Mouse (Mus musculus): ENCODE results near the gene Det1. TPM values are rescaled to one million over a fixed set of nuclear protein-coding genes. Genes with fewer than 3 reads are reported as not detected.

Det1 gene
- polyA plus RNA-seq, 1 experiment from 2014 or later = 14.9 TPM

GRCm38 (mm10) chr7:78799730-78800496 is 47.1 kb downstream of the Det1 start:
- H3K9ac ChIP-seq (replicated peaks; ENCODE audit: low read length) = no peak overlapping the region
- H3K4me3 ChIP-seq (replicated peaks; ENCODE audit: low read depth, low read length) = no peak overlapping the region
- WGBS = 78% methylated on average over 9 of the region's 9 CpGs
- H3K36me3 ChIP-seq (ENCODE audit: control insufficient read depth, insufficient read depth, low read length) = no peaks in the 10 kb centered on the region
- H3K4me1 ChIP-seq (ENCODE audit: control insufficient read depth, insufficient read depth, low read length) = peaks cover 11% of the 10 kb centered on the region; the same call in 1 of the 2 replicates
- H3K9me3 ChIP-seq (ENCODE audit: control insufficient read depth, low read length) = no peaks in the 10 kb centered on the region
- no peak overlapping the region for H3K27ac ChIP-seq (replicated peaks; ENCODE audit: low read depth, low read length)
- ATAC-seq (ENCODE audit: low FRiP score, low TSS enrichment) (no peak), DNase-seq (no peak)
- no peak overlapping the region for H3K4me2 ChIP-seq (ENCODE audit: low read length)
- no peaks in the 10 kb centered on the region for H3K27me3 ChIP-seq (ENCODE audit: control insufficient read depth, insufficient read depth, low read length)

GRCm38 (mm10) chr7:78797843-78798455 is 49.1 kb downstream of the Det1 start:
- H3K4me3 ChIP-seq (replicated peaks; ENCODE audit: low read depth, low read length) = no peak overlapping the region
- peaks cover 3% of the 10 kb centered on the region; the same call in 1 of the 2 replicates for H3K36me3 ChIP-seq (ENCODE audit: control insufficient read depth, insufficient read depth, low read length)
- no peaks in the 10 kb centered on the region for H3K27me3 ChIP-seq (ENCODE audit: control insufficient read depth, insufficient read depth, low read length)
- H3K9ac ChIP-seq (replicated peaks; ENCODE audit: low read length) = no peak overlapping the region
- H3K27ac ChIP-seq (replicated peaks; ENCODE audit: low read depth, low read length) = 0 out of 2 replicates have a peak overlapping the region, but pooled peaks have one; percentile 3
- 39% methylated on average over 9 of the region's 9 CpGs for WGBS
- no peaks in the 10 kb centered on the region for H3K9me3 ChIP-seq (ENCODE audit: control insufficient read depth, low read length)
- H3K4me1 ChIP-seq (ENCODE audit: control insufficient read depth, insufficient read depth, low read length) = peaks cover 11% of the 10 kb centered on the region; the same call in 1 of the 2 replicates
- peak; percentile 51 for ATAC-seq (ENCODE audit: low FRiP score, low TSS enrichment)
- H3K4me2 ChIP-seq (ENCODE audit: low read length) = no peak overlapping the region
- peak; percentile 62 for DNase-seq

- DNase-seq (no peak), ATAC-seq (ENCODE audit: low FRiP score, low TSS enrichment) (no peak)
- Histone ChIP-seq H3K4me2 (ENCODE audit: low read length) (no peak overlapping the region), H3K9ac (replicated peaks; ENCODE audit: low read length) (no peak overlapping the region), H3K27me3 (ENCODE audit: control insufficient read depth, insufficient read depth, low read length) (no peaks in the 10 kb centered on the region), H3K36me3 (ENCODE audit: control insufficient read depth, insufficient read depth, low read length) (peaks cover 10% of the 10 kb centered on the region; the same call in 1 of the 2 replicates), H3K4me3 (replicated peaks; ENCODE audit: low read depth, low read length) (no peak overlapping the region), H3K4me1 (ENCODE audit: control insufficient read depth, insufficient read depth, low read length) (peaks cover 11% of the 10 kb centered on the region; the same call in 1 of the 2 replicates), H3K9me3 (ENCODE audit: control insufficient read depth, low read length) (no peaks in the 10 kb centered on the region), H3K27ac (replicated peaks; ENCODE audit: low read depth, low read length) (no peak overlapping the region)
- WGBS = 94% methylated on average over 3 of the region's 3 CpGs
These were observed 50.4 kb downstream of the Det1 start for GRCm38 (mm10) chr7:78796624-78797023.

DNA sequence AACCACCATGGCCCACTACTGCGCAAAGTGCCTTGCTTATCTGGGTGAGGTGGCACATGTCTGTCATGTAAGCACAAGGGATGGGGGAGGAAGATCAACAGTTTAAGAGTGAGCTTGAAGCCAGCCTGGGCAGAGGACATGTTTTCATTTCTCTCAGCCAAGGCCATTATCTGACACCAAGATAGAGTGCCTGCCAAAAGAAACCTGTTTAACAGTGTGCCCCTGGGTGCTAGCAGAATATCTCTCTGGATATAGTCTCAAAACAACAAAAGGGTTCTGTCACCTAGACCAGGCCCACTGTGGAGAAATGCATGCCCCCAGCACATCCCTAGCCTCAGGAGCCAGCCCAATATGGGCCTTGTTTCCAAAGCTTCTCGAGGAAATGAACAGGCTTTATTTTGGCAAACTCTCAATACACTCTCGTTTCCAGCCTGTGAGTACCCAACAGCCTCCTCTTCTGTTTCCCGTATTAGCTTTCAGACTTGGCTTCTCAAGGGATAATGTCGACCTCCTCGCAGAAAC is 52.4 kb downstream of the Det1 start:
- Histone ChIP-seq H3K4me2 (ENCODE audit: low read length) (no peak overlapping the region), H3K9me3 (ENCODE audit: control insufficient read depth, low read length) (no peaks in the 10 kb centered on the region), H3K36me3 (ENCODE audit: control insufficient read depth, insufficient read depth, low read length) (peaks cover 29% of the 10 kb centered on the region), H3K27ac (replicated peaks; ENCODE audit: low read depth, low read length) (no peak overlapping the region), H3K4me3 (replicated peaks; ENCODE audit: low read depth, low read length) (no peak overlapping the region), H3K27me3 (ENCODE audit: control insufficient read depth, insufficient read depth, low read length) (no peaks in the 10 kb centered on the region), H3K4me1 (ENCODE audit: control insufficient read depth, insufficient read depth, low read length) (peaks cover 11% of the 10 kb centered on the region; the same call in 1 of the 2 replicates), H3K9ac (replicated peaks; ENCODE audit: low read length) (no peak overlapping the region)
- no peak for ATAC-seq (ENCODE audit: low FRiP score, low TSS enrichment)
- WGBS = 81% methylated on average over 6 of the region's 6 CpGs
- DNase-seq = no peak

DNA sequence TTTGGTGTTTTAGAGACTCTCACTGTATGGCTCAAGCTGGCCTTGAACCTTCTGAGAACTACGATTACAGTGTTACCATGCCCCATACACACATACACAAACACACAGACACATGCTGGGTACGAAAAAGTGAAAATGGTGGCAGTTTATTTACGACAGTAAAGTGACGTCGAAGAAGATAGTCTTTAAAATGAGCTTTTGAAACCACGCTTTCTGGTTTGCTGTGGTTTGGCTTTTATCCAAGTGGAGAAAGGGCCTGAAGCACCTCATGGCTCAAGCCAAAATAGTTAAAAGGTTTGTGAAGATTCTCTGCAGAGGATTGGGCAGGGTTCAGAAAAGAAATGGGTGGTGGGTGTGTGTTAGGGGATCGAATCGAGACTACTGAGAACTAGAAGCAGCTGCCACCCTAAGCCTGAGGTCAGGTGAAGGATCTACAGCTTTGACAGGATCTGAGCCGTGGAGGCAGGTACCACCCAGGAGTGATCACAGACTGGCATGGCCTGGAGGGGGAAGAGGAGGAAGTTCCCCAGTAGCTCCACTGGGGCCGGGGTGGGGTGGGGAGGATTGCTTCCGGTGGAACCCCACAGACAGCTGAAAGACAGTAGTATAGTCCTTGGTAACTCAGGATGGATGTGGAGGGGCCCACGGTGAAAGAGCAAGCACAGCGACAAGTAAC is 53.0 kb downstream of the Det1 start:
- WGBS = 91% methylated on average over 13 of the region's 13 CpGs
- no peaks in the 10 kb centered on the region for H3K27me3 ChIP-seq (ENCODE audit: control insufficient read depth, insufficient read depth, low read length)
- peaks cover 35% of the 10 kb centered on the region for H3K36me3 ChIP-seq (ENCODE audit: control insufficient read depth, insufficient read depth, low read length)
- H3K4me2 ChIP-seq (ENCODE audit: low read length) = no peak overlapping the region
- ATAC-seq (ENCODE audit: low FRiP score, low TSS enrichment) = no peak
- DNase-seq = no peak
- H3K4me3 ChIP-seq (replicated peaks; ENCODE audit: low read depth, low read length) = no peak overlapping the region
- H3K4me1 ChIP-seq (ENCODE audit: control insufficient read depth, insufficient read depth, low read length) = peaks cover 11% of the 10 kb centered on the region; the same call in 1 of the 2 replicates
- H3K9me3 ChIP-seq (ENCODE audit: control insufficient read depth, low read length) = no peaks in the 10 kb centered on the region
- no peak overlapping the region for H3K27ac ChIP-seq (replicated peaks; ENCODE audit: low read depth, low read length)
- H3K9ac ChIP-seq (replicated peaks; ENCODE audit: low read length) = no peak overlapping the region

DNA sequence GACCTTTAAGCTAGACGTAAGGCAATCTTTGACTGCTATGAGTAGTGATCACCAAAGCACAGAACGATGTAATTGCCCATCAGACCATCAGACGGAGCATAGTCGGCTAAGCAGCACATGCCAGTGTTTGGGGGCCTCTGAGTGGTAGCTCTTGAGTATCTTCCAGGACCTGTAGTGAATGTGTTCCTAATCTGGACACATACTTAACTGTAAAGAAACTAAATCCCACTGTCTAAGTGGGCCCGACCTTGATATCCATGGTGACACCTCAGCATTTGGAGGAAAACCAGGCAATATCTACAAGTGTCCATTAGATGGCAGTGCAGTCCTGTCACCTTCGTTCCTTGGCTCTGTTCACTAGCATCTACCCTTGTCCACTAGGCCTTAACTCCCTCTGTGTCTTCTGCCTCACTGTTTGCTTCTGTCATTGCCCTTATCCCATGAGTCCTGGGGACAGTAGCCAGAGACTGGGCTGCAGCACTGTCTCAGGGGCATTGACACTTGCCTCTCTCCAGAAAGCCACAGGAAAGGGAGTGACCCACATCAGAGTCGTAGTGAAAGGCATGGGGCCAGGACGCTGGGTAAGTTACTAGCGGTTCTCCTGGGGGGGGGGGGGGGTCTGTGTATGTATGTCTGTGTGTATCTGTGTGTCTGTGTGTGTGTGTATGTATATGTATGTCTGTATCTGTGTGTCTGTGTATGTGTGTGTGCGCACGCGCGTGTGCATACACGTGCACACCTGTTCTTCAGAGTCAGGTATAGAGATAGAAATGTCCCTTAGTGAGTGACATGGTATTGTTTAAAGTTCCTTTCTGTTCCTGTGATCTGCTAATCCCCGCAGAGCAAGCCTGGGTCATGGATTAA is 55.5 kb downstream of the Det1 start:
- no peaks in the 10 kb centered on the region for H3K4me1 ChIP-seq (ENCODE audit: control insufficient read depth, insufficient read depth, low read length)
- peak; percentile 91 for DNase-seq
- H3K4me2 ChIP-seq (ENCODE audit: low read length) = no peak overlapping the region
- H3K27me3 ChIP-seq (ENCODE audit: control insufficient read depth, insufficient read depth, low read length) = no peaks in the 10 kb centered on the region
- whole genome bisulfite sequencing = 84% methylated on average over 15 of the region's 15 CpGs
- H3K27ac ChIP-seq (replicated peaks; ENCODE audit: low read depth, low read length) = no peak overlapping the region
- H3K4me3 ChIP-seq (replicated peaks; ENCODE audit: low read depth, low read length) = no peak overlapping the region
- H3K9me3 ChIP-seq (ENCODE audit: control insufficient read depth, low read length) = no peaks in the 10 kb centered on the region
- H3K36me3 ChIP-seq (ENCODE audit: control insufficient read depth, insufficient read depth, low read length) = peaks cover 49% of the 10 kb centered on the region
- H3K9ac ChIP-seq (replicated peaks; ENCODE audit: low read length) = no peak overlapping the region
- ATAC-seq (ENCODE audit: low FRiP score, low TSS enrichment) = peak; percentile 69; the same call in 1 of the 2 replicates

DNA sequence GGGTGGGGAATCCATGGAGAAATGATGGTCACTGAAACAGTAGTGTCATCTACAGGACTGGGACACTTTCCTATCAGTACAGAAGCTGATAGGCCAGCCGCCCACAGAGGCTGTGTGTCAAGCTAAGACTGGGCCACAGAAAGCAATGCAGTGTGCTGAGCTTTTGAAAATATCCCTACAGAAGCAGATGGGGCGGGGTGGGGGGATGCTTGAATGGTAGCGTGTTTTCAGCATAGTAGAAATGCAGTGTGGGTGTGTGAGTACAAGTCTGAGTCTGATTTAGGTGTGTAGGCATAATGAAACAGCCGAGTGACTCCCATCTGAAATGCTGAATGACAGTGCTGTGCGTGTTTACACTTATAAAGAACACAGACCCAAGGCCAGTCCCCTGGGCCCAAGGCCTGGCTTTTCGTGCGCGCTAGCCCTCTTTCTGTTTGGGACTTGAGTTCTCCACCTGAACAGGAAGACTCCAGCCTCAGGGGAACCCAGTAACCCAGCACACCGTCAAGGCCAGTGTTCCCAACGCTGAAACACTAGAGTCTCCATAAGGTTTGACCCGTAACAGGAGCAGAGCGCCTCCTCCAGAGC is 59.2 kb downstream of the Det1 start:
- 89% methylated on average over 12 of the region's 12 CpGs for WGBS
- Histone ChIP-seq H3K27me3 (ENCODE audit: control insufficient read depth, insufficient read depth, low read length) (no peaks in the 10 kb centered on the region), H3K9me3 (ENCODE audit: control insufficient read depth, low read length) (no peaks in the 10 kb centered on the region), H3K36me3 (ENCODE audit: control insufficient read depth, insufficient read depth, low read length) (peaks cover 53% of the 10 kb centered on the region), H3K4me3 (replicated peaks; ENCODE audit: low read depth, low read length) (no peak overlapping the region), H3K4me2 (ENCODE audit: low read length) (no peak overlapping the region), H3K4me1 (ENCODE audit: control insufficient read depth, insufficient read depth, low read length) (peaks cover 4% of the 10 kb centered on the region; the same call in 1 of the 2 replicates), H3K27ac (replicated peaks; ENCODE audit: low read depth, low read length) (no peak overlapping the region), H3K9ac (replicated peaks; ENCODE audit: low read length) (no peak overlapping the region)
- ATAC-seq (ENCODE audit: low FRiP score, low TSS enrichment) = no peak
- no peak for DNase-seq
